9 mouse cellular contexts compared by ENCODE assay signal in genomic region chr6:125492664-125493063, GRCm38 (mm10). TPM values are rescaled to one million over a fixed set of nuclear protein-coding genes. Genes with fewer than 3 reads are reported as not detected.
DNase-seq lines count a peak whose midpoint lies in the region; ATAC-seq lines count a peak whose summit lies in the region.
"Had no signal": no experiment of that assay in that cellular context is flagged by ENCODE, and none has a peak within 500 bp of the region (broad histone marks: within the 10 kb centered on the region; RNA-seq: fewer than 3 reads in every experiment).

No protein-coding gene starts in this region.

- H3K4me2 ChIP-seq in forebrain, embryonic 13.5 days = peak overlapping the region; percentile 85
- peak overlapping the region; percentile 80 for H3K4me2 ChIP-seq in lung, embryonic 15.5 days
- H3K4me2 ChIP-seq in hindbrain, embryonic 15.5 days = peak overlapping the region; percentile 92
- H3K4me2 ChIP-seq in neural tube, embryonic 13.5 days = peak overlapping the region; percentile 87

- H3K4me1 ChIP-seq in forebrain, embryonic 13.5 days = peaks cover 13% of the 10 kb centered on the region; the same call in 1 of the 2 replicates
- H3K4me1 ChIP-seq in forebrain, embryonic 10.5 days = peaks cover 29% of the 10 kb centered on the region
- peaks cover 31% of the 10 kb centered on the region for H3K4me1 ChIP-seq in lung, embryonic 15.5 days
- peaks cover 18% of the 10 kb centered on the region; the same call in 1 of the 2 replicates for H3K4me1 ChIP-seq in hindbrain, embryonic 15.5 days (replicated peaks)
- H3K4me1 ChIP-seq in neural tube, embryonic 13.5 days (replicated peaks) = peaks cover 38% of the 10 kb centered on the region

- 90% methylated on average over 6 of the region's 6 CpGs for WGBS in forebrain, embryonic 13.5 days
- WGBS in forebrain, embryonic 10.5 days = 84% methylated on average over 6 of the region's 6 CpGs
- 64% methylated on average over 6 of the region's 6 CpGs for WGBS in lung, embryonic 15.5 days
- 78% methylated on average over 6 of the region's 6 CpGs for WGBS in hindbrain, embryonic 15.5 days
- WGBS in neural tube, embryonic 13.5 days = 83% methylated on average over 6 of the region's 6 CpGs

- no peak for ATAC-seq in forebrain, embryonic 13.5 days
- no peak for ATAC-seq in lung, embryonic 15.5 days (ENCODE audit: borderline replicate concordance, extremely low read depth, low FRiP score, low TSS enrichment)
- ATAC-seq in hindbrain, embryonic 15.5 days (ENCODE audit: low FRiP score, low read depth) = no peak
- no peak for ATAC-seq in neural tube, embryonic 13.5 days (ENCODE audit: low read depth)

- no peaks in the 10 kb centered on the region for H3K36me3 ChIP-seq in forebrain, embryonic 13.5 days (ENCODE audit: poor library complexity, severe bottlenecking)
- no peaks in the 10 kb centered on the region for H3K36me3 ChIP-seq in forebrain, embryonic 10.5 days (replicated peaks)
- H3K36me3 ChIP-seq in lung, embryonic 15.5 days = 0 out of 2 replicates have a peak, but pooled peaks cover 2% of the 10 kb centered on the region
- no peaks in the 10 kb centered on the region for H3K36me3 ChIP-seq in hindbrain, embryonic 15.5 days
- no peaks in the 10 kb centered on the region for H3K36me3 ChIP-seq in neural tube, embryonic 13.5 days

- DNase-seq in forebrain, embryonic 10.5 days (ENCODE audit: extremely low spot score, low spot score) = no peak
- no peak for DNase-seq in lung, postnatal 14 days
- no peak for DNase-seq in right cerebral cortex, postnatal 14 days
- DNase-seq in retina, postnatal 1 day = no peak
- DNase-seq: kidney, postnatal 14 days had no signal

- H3K4me3 ChIP-seq in forebrain, embryonic 13.5 days = no peak overlapping the region
- H3K4me3 ChIP-seq in forebrain, embryonic 10.5 days = no peak overlapping the region
- H3K4me3 ChIP-seq in lung, embryonic 15.5 days = peak overlapping the region; percentile 56
- peak overlapping the region; percentile 53; the same call in 1 of the 2 replicates for H3K4me3 ChIP-seq in hindbrain, embryonic 15.5 days
- H3K4me3 ChIP-seq in neural tube, embryonic 13.5 days = peak overlapping the region; percentile 55; the same call in 1 of the 2 replicates

- no peak overlapping the region for H3K27ac ChIP-seq in forebrain, embryonic 13.5 days
- H3K27ac ChIP-seq in forebrain, embryonic 10.5 days = no peak overlapping the region
- H3K27ac ChIP-seq in lung, embryonic 15.5 days = no peak overlapping the region
- 0 out of 2 replicates have a peak overlapping the region, but pooled peaks have one; percentile 5 for H3K27ac ChIP-seq in hindbrain, embryonic 15.5 days (replicated peaks)
- H3K27ac ChIP-seq in neural tube, embryonic 13.5 days (replicated peaks) = 0 out of 2 replicates have a peak overlapping the region, but pooled peaks have one; percentile 23

- H3K9ac ChIP-seq in forebrain, embryonic 13.5 days = no peak overlapping the region
- no peak overlapping the region; the same call in 1 of the 2 replicates for H3K9ac ChIP-seq in lung, embryonic 15.5 days
- no peak overlapping the region for H3K9ac ChIP-seq in hindbrain, embryonic 15.5 days
- no peak overlapping the region for H3K9ac ChIP-seq in neural tube, embryonic 13.5 days

- H3K27me3 ChIP-seq in forebrain, embryonic 13.5 days = peaks cover 12% of the 10 kb centered on the region; the same call in 1 of the 2 replicates
- H3K27me3 ChIP-seq in forebrain, embryonic 10.5 days (ENCODE audit: poor library complexity, severe bottlenecking) = peaks cover 59% of the 10 kb centered on the region
- H3K27me3 ChIP-seq in lung, embryonic 15.5 days = peaks cover 15% of the 10 kb centered on the region; the same call in 1 of the 2 replicates
- H3K27me3 ChIP-seq in hindbrain, embryonic 15.5 days = peaks cover 17% of the 10 kb centered on the region
- peaks cover 43% of the 10 kb centered on the region for H3K27me3 ChIP-seq in neural tube, embryonic 13.5 days

- no peaks in the 10 kb centered on the region for H3K9me3 ChIP-seq in forebrain, embryonic 13.5 days (replicated peaks)
- no peaks in the 10 kb centered on the region for H3K9me3 ChIP-seq in forebrain, embryonic 10.5 days
- no peaks in the 10 kb centered on the region for H3K9me3 ChIP-seq in lung, embryonic 15.5 days
- no peaks in the 10 kb centered on the region for H3K9me3 ChIP-seq in hindbrain, embryonic 15.5 days
- H3K9me3 ChIP-seq in neural tube, embryonic 13.5 days = no peaks in the 10 kb centered on the region

RNA-seq across cellular contexts. Expression of gene Cd9, which starts 1.9 kb away (rescaled TPM):
- polyA plus RNA-seq in forebrain, embryonic 13.5 days (2015; fragmentation: Nextera tagmentation; extraction: Ambion mirVana) = 48.3 and 52.3 TPM in 2 replicates
- polyA plus RNA-seq in forebrain, embryonic 10.5 days (2016; fragmentation: Nextera tagmentation; extraction: Ambion mirVana) = 35.3 and 38.2 TPM in 2 replicates
- polyA plus RNA-seq in lung, embryonic 15.5 days (2015; fragmentation: Nextera tagmentation; extraction: Ambion mirVana) = 226 and 250 TPM in 2 replicates
- 108 TPM in 2 replicates for polyA plus RNA-seq in hindbrain, embryonic 15.5 days (2015; fragmentation: Nextera tagmentation; extraction: Ambion mirVana)
- 66.9 and 74.0 TPM in 2 replicates for polyA plus RNA-seq in neural tube, embryonic 13.5 days (2015; fragmentation: Nextera tagmentation; extraction: Ambion mirVana)

RNA-seq across cellular contexts. Expression of gene Vwf, which starts 53.9 kb away (rescaled TPM):
- polyA plus RNA-seq in forebrain, embryonic 13.5 days (2015; fragmentation: Nextera tagmentation; extraction: Ambion mirVana) = 4.8 and 7.7 TPM in 2 replicates
- polyA plus RNA-seq in forebrain, embryonic 10.5 days (2016; fragmentation: Nextera tagmentation; extraction: Ambion mirVana) = 4.1 and 5.9 TPM in 2 replicates
- polyA plus RNA-seq in lung, embryonic 15.5 days (2015; fragmentation: Nextera tagmentation; extraction: Ambion mirVana) = 19.1 and 20.8 TPM in 2 replicates
- 10.2 and 10.8 TPM in 2 replicates for polyA plus RNA-seq in hindbrain, embryonic 15.5 days (2015; fragmentation: Nextera tagmentation; extraction: Ambion mirVana)
- 5.6 and 8.0 TPM in 2 replicates for polyA plus RNA-seq in neural tube, embryonic 13.5 days (2015; fragmentation: Nextera tagmentation; extraction: Ambion mirVana)

Comparison
In these comparisons a context has a peak if more than half of its experiments do, and no peak if none do; other contexts are left out.
1. H3K27ac ChIP-seq: peak in hindbrain, embryonic 15.5 days (single experiment) and neural tube, embryonic 13.5 days (single experiment); none in forebrain, embryonic 13.5 days (single experiment), forebrain, embryonic 10.5 days (single experiment) and lung, embryonic 15.5 days (single experiment).
2. H3K4me3 ChIP-seq: peak in lung, embryonic 15.5 days (single experiment), hindbrain, embryonic 15.5 days (single experiment) and neural tube, embryonic 13.5 days (single experiment); none in forebrain, embryonic 13.5 days (single experiment) and forebrain, embryonic 10.5 days (single experiment).
3. Peak in every context shown above with its lines, with median percentiles within 50 percentile points of each other: H3K4me2 ChIP-seq.